Mouse (Mus musculus): ENCODE measurements at regions not wholly inside any gene's neighbourhood (a gene's known extent, or its start where the extent isn't known, plus 50 kb on each side); places are given as distances from the start of the nearest gene placed in this dataset.
A peak's percentile ranks its signal among the peaks of the same experiment; 100 is the strongest.

DNA sequence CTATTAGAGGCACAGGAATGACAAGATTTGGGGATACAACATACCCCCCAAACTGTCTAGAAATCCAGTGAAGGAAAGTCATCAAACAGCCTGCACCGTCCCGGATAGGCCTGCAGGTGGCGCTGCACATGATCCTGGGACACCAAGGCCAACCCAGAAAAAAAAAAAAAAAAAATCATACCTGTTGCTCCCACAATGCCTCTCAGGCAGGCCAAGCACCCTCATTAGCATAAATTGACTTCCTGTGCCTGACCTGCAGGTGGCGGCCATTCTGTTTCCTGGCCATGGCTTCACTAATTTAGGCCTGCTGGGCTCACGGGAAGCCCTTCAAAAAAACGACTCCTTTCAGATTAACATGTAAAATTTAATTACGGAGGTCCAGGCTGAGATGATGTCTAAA, 184.8 kb upstream of the Sdk2 start:
- WGBS, result 72% methylated on average over 7 of the region's 7 CpGs
- Histone ChIP-seq H3K4me3 (no peak overlapping the region), H3K9me3 (no peaks in the 10 kb centered on the region), H3K36me3 (replicated peaks) (no peaks in the 10 kb centered on the region), H3K27me3 (ENCODE audit: poor library complexity, severe bottlenecking) (peaks cover 22% of the 10 kb centered on the region), H3K4me1 (peaks cover 40% of the 10 kb centered on the region), H3K27ac (no peak overlapping the region; the same call in 1 of the 2 replicates)
- DNase-seq (ENCODE audit: extremely low spot score, low spot score), result no peak

GRCm38 (mm10) chr11:114249215-114249614, 182.4 kb upstream of the Sdk2 start:
- H3K36me3 ChIP-seq (replicated peaks), result no peaks in the 10 kb centered on the region
- H3K9me3 ChIP-seq, result no peaks in the 10 kb centered on the region
- DNase-seq (ENCODE audit: extremely low spot score, low spot score), result no peak
- no peak overlapping the region for H3K4me3 ChIP-seq
- 83% methylated on average over 7 of the region's 7 CpGs for WGBS
- peaks cover 55% of the 10 kb centered on the region for H3K4me1 ChIP-seq
- no peak overlapping the region for H3K27ac ChIP-seq
- peaks cover 34% of the 10 kb centered on the region for H3K27me3 ChIP-seq (ENCODE audit: poor library complexity, severe bottlenecking)

DNA sequence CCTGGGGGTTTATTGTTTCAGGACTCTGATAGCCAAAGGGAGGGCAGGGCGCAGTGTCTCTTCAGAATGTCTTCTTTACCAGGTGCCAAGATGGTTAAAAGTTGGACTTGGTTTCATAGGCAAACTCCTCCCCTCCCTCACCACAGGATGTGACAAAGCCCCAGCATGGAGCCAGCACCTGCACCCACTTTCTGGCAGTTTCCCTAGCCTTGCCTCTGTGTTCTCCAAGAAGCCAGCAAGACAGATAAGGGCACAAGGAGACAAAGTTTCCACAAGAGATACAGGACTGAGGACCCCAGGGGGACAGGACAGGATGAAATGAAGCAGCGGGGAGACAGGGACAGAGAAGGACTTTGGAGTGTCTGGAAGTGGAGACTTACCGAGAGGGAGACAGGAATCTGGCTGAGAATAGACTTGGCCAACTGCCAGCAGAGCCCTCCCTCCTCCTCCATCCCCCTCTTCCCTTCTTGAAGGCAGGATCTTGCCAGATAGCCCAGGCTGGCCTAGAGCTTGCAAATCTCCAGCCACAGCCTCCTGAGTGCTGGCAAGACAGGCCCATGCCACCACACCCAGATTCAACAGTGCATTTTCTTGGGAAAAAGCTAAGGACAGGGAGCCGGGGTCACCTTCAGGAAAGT, 181.5 kb upstream of the Sdk2 start:
- 84% methylated on average over 4 of the region's 4 CpGs for WGBS
- H3K4me1 ChIP-seq, result peaks cover 49% of the 10 kb centered on the region
- H3K27me3 ChIP-seq (ENCODE audit: poor library complexity, severe bottlenecking), result peaks cover 41% of the 10 kb centered on the region
- H3K27ac ChIP-seq, result no peak overlapping the region
- DNase-seq (ENCODE audit: extremely low spot score, low spot score), result no peak
- H3K9me3 ChIP-seq, result no peaks in the 10 kb centered on the region
- H3K36me3 ChIP-seq (replicated peaks), result no peaks in the 10 kb centered on the region
- H3K4me3 ChIP-seq, result no peak overlapping the region

- Histone ChIP-seq H3K4me3 (0 out of 2 replicates have a peak overlapping the region, but pooled peaks have one; percentile 6), H3K36me3 (replicated peaks) (no peaks in the 10 kb centered on the region), H3K9me3 (no peaks in the 10 kb centered on the region), H3K27ac (peak overlapping the region; percentile 76), H3K27me3 (ENCODE audit: poor library complexity, severe bottlenecking) (peaks cover 31% of the 10 kb centered on the region), H3K4me1 (peaks cover 26% of the 10 kb centered on the region)
- 34% methylated on average over 8 of the region's 8 CpGs for WGBS
- DNase-seq (ENCODE audit: extremely low spot score, low spot score), result peak; percentile 24
These were observed 172.5 kb upstream of the Sdk2 start for GRCm38 (mm10) chr11:114239311-114239803.

- DNase-seq (ENCODE audit: extremely low spot score, low spot score), result no peak
- Histone ChIP-seq H3K27me3 (ENCODE audit: poor library complexity, severe bottlenecking) (peaks cover 26% of the 10 kb centered on the region), H3K27ac (peak overlapping the region; percentile 76), H3K9me3 (no peaks in the 10 kb centered on the region), H3K36me3 (replicated peaks) (no peaks in the 10 kb centered on the region), H3K4me3 (no peak overlapping the region), H3K4me1 (peaks cover 26% of the 10 kb centered on the region)
- WGBS, result 80% methylated on average over 5 of the region's 5 CpGs
These were observed 172.0 kb upstream of the Sdk2 start for GRCm38 (mm10) chr11:114238801-114239200.

- Histone ChIP-seq H3K27ac (peak overlapping the region; percentile 76; the same call in 1 of the 2 replicates), H3K4me1 (peaks cover 26% of the 10 kb centered on the region), H3K36me3 (replicated peaks) (no peaks in the 10 kb centered on the region), H3K9me3 (no peaks in the 10 kb centered on the region), H3K4me3 (no peak overlapping the region), H3K27me3 (ENCODE audit: poor library complexity, severe bottlenecking) (peaks cover 24% of the 10 kb centered on the region)
- DNase-seq (ENCODE audit: extremely low spot score, low spot score), result no peak
- WGBS, result 87% methylated on average over 8 of the region's 8 CpGs
These were observed 171.5 kb upstream of the Sdk2 start for GRCm38 (mm10) chr11:114238316-114238715.

- H3K36me3 ChIP-seq (replicated peaks), result no peaks in the 10 kb centered on the region
- peaks cover 18% of the 10 kb centered on the region for H3K4me1 ChIP-seq
- 66% methylated on average over 1 of the region's 1 CpGs for WGBS
- H3K4me3 ChIP-seq, result no peak overlapping the region
- no peak overlapping the region for H3K27ac ChIP-seq
- no peak for DNase-seq (ENCODE audit: extremely low spot score, low spot score)
- peaks cover 6% of the 10 kb centered on the region for H3K27me3 ChIP-seq (ENCODE audit: poor library complexity, severe bottlenecking)
- H3K9me3 ChIP-seq, result no peaks in the 10 kb centered on the region
These were observed 167.7 kb upstream of the Sdk2 start for GRCm38 (mm10) chr11:114234542-114234910.

- peaks cover 12% of the 10 kb centered on the region for H3K4me1 ChIP-seq
- no peaks in the 10 kb centered on the region for H3K36me3 ChIP-seq (replicated peaks)
- peaks cover 5% of the 10 kb centered on the region for H3K27me3 ChIP-seq (ENCODE audit: poor library complexity, severe bottlenecking)
- 90% methylated on average over 19 of the region's 19 CpGs for WGBS
- no peak overlapping the region for H3K27ac ChIP-seq
- no peak for DNase-seq (ENCODE audit: extremely low spot score, low spot score)
- H3K4me3 ChIP-seq, result no peak overlapping the region
- H3K9me3 ChIP-seq, result no peaks in the 10 kb centered on the region
These were observed 167.0 kb upstream of the Sdk2 start for GRCm38 (mm10) chr11:114233636-114234541.

DNA sequence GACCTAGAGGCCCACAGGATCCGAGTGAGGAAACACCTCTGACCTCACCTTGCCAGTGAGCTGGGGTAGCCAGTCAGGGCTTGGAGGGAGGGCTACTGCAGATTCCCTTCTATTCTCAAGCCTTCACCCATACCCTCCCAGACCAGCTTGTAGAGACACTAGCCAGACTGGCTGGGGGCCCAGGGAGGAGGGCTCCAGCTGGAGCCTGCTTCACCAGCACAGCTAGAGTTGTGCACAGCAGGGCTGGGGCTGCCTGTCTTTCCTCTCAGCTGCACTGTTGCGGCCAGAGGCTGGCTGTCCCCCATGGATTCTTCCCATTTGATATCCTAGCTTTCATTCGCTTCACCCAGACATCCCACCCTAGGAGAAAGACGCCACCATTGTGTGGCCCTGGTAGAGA, 165.0 kb upstream of the Sdk2 start:
- no peaks in the 10 kb centered on the region for H3K9me3 ChIP-seq
- no peak for DNase-seq (ENCODE audit: extremely low spot score, low spot score)
- no peaks in the 10 kb centered on the region for H3K36me3 ChIP-seq (replicated peaks)
- H3K4me1 ChIP-seq, result 0 out of 2 replicates have a peak, but pooled peaks cover 3% of the 10 kb centered on the region
- H3K27me3 ChIP-seq (ENCODE audit: poor library complexity, severe bottlenecking), result no peaks in the 10 kb centered on the region; the same call in 1 of the 2 replicates
- WGBS, result 77% methylated on average over 4 of the region's 4 CpGs
- peak overlapping the region; percentile 16; the same call in 1 of the 2 replicates for H3K27ac ChIP-seq
- H3K4me3 ChIP-seq, result no peak overlapping the region

DNA sequence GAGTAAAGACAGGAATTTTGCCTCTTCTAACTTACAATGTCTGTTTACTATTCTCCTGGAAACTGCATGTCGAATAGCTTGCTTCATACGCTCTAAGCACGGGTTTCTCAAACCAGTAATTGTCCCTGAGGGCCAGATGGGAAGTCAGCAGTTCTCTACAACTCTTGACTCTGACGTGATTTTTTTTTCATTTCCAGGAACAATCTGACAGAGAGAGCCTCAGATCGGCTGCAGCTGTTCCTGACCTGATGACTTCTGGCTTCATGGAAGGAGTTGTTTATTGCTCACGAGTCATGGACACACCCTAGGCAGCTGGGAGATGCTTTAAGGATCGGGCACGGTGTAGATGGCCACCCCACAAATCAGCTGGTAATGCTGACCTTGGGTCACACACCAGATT, 162.9 kb upstream of the Sdk2 start:
- H3K27ac ChIP-seq, result no peak overlapping the region
- DNase-seq (ENCODE audit: extremely low spot score, low spot score), result no peak
- H3K4me1 ChIP-seq, result 0 out of 2 replicates have a peak, but pooled peaks cover 3% of the 10 kb centered on the region
- no peak overlapping the region for H3K4me3 ChIP-seq
- 87% methylated on average over 8 of the region's 8 CpGs for WGBS
- no peaks in the 10 kb centered on the region for H3K36me3 ChIP-seq (replicated peaks)
- H3K27me3 ChIP-seq (ENCODE audit: poor library complexity, severe bottlenecking), result no peaks in the 10 kb centered on the region; the same call in 1 of the 2 replicates
- no peaks in the 10 kb centered on the region for H3K9me3 ChIP-seq

DNA sequence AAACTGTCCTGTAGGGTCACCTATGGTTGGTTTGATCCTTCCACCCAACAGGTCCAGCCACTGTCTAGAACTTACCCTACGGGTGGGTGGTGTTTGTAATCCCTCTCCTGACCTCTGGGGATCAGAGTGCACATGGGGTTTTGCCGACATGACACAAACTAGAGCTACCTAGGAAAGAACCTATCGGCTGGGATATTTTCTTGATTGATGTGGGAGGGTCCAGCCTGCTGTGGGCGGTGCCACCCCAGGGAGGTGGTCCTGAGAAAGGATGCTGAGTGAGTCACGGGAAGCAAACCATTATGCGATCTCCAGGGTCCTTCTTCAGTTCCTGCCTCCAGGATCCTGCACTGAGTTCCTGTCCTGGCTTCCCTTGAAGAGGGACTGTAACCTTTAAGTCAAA, 162.3 kb upstream of the Sdk2 start:
- H3K36me3 ChIP-seq (replicated peaks), result no peaks in the 10 kb centered on the region
- no peaks in the 10 kb centered on the region; the same call in 1 of the 2 replicates for H3K27me3 ChIP-seq (ENCODE audit: poor library complexity, severe bottlenecking)
- H3K4me3 ChIP-seq, result no peak overlapping the region
- 87% methylated on average over 6 of the region's 6 CpGs for WGBS
- no peaks in the 10 kb centered on the region for H3K4me1 ChIP-seq
- no peak overlapping the region for H3K27ac ChIP-seq
- H3K9me3 ChIP-seq, result no peaks in the 10 kb centered on the region
- DNase-seq (ENCODE audit: extremely low spot score, low spot score), result no peak

DNA sequence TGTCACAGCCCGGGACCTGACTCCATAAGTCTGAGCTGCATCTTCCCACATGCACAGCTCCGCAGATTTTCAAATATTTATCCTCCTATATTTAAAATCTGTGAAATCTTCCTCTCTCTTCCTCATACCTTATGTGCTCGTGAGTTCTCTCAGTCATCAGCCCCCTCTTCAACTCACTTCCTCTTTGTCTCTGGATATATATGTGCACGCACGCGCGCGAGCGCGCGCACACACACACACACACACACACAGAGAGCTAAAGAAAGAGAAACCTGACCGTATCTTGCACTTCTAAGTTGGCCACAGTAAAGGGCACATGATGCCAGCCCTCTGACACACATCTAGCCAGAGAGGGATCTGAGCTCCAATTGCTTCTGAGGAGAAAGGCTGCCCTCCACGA, 159.7 kb upstream of the Sdk2 start:
- Histone ChIP-seq H3K9me3 (peaks cover 7% of the 10 kb centered on the region; the same call in 1 of the 2 replicates), H3K27me3 (ENCODE audit: poor library complexity, severe bottlenecking) (no peaks in the 10 kb centered on the region), H3K27ac (no peak overlapping the region), H3K36me3 (replicated peaks) (no peaks in the 10 kb centered on the region), H3K4me3 (no peak overlapping the region), H3K4me1 (no peaks in the 10 kb centered on the region)
- DNase-seq (ENCODE audit: extremely low spot score, low spot score), result no peak
- WGBS, result 88% methylated on average over 13 of the region's 13 CpGs

DNA sequence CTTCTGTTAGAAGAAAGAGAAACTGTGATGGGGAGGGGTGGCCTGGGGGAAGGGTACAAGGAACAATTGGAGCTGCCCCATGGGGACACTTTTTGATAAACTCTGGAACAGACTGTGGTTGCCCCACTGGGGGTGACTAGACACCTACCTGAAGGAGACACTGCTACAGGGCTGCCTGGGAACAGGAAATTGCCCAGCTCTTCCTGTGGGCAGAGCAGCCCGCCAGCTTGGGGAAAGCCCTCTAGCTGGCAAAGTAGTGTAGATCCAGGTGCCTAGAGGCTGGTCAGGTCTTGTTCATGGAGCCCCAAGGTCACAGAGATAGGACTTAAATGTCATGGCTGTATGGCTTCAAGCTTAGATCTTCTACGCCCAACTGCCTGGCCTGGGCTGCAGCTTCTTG, 157.9 kb upstream of the Sdk2 start:
- no peaks in the 10 kb centered on the region for H3K27me3 ChIP-seq (ENCODE audit: poor library complexity, severe bottlenecking)
- H3K27ac ChIP-seq, result no peak overlapping the region
- DNase-seq (ENCODE audit: extremely low spot score, low spot score), result no peak
- no peak overlapping the region for H3K4me3 ChIP-seq
- no peaks in the 10 kb centered on the region for H3K36me3 ChIP-seq (replicated peaks)
- H3K9me3 ChIP-seq, result peaks cover 7% of the 10 kb centered on the region; the same call in 1 of the 2 replicates
- H3K4me1 ChIP-seq, result no peaks in the 10 kb centered on the region
- 90% methylated on average over 2 of the region's 2 CpGs for WGBS

Data from forebrain, embryonic 10.5 days (tissue).